Mouse (Mus musculus): ENCODE results near the gene Adgrv1. TPM values are rescaled to one million over a fixed set of nuclear protein-coding genes. Genes with fewer than 3 reads are reported as not detected.
A peak's percentile ranks its signal among the peaks of the same experiment; 100 is the strongest.

Gene Adgrv1
- polyA plus RNA-seq, 1 experiment from 2014 or later, result 33.7 TPM

DNA sequence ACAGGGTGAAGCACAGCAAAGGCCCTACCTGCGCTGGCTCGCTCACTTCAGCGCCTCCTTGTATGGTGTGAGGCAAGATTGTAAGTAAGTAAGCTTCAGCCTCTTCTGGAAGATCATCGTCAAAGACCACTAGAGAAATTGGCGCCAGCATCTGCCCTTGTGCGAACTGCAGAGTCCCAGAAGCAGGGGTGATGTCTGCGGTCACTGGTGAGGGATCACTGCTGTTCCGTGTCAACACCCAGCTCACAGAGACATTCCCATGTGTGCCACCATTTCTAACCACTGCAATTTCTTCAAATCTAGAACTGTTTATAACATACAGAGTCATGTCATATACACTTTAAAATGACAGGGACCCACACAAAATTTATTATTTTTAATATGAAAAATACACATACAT lies 54.3 kb downstream of the Adgrv1 start:
- no peak for ATAC-seq (ENCODE audit: low FRiP score, low read depth)
- peaks cover 8% of the 10 kb centered on the region; the same call in 1 of the 2 replicates for H3K36me3 ChIP-seq
- H3K27ac ChIP-seq, result no peak overlapping the region
- no peak overlapping the region for H3K4me3 ChIP-seq
- H3K4me2 ChIP-seq (replicated peaks), result no peak overlapping the region
- no peaks in the 10 kb centered on the region for H3K27me3 ChIP-seq (replicated peaks)
- H3K9ac ChIP-seq, result no peak overlapping the region
- no peaks in the 10 kb centered on the region for H3K4me1 ChIP-seq
- WGBS, result 95% methylated on average over 8 of the region's 8 CpGs
- no peaks in the 10 kb centered on the region for H3K9me3 ChIP-seq

- Histone ChIP-seq H3K4me1 (peaks cover 7% of the 10 kb centered on the region), H3K9ac (no peak overlapping the region), H3K9me3 (no peaks in the 10 kb centered on the region), H3K4me2 (replicated peaks) (peak overlapping the region; percentile 49), H3K27me3 (replicated peaks) (no peaks in the 10 kb centered on the region), H3K36me3 (no peaks in the 10 kb centered on the region), H3K27ac (no peak overlapping the region), H3K4me3 (no peak overlapping the region)
- ATAC-seq (ENCODE audit: low FRiP score, low read depth), result peak; percentile 83
- 32% methylated on average over 12 of the region's 12 CpGs for WGBS
Observed at GRCm38 (mm10) chr13:81570241-81570821, 62.6 kb downstream of the Adgrv1 start.

DNA sequence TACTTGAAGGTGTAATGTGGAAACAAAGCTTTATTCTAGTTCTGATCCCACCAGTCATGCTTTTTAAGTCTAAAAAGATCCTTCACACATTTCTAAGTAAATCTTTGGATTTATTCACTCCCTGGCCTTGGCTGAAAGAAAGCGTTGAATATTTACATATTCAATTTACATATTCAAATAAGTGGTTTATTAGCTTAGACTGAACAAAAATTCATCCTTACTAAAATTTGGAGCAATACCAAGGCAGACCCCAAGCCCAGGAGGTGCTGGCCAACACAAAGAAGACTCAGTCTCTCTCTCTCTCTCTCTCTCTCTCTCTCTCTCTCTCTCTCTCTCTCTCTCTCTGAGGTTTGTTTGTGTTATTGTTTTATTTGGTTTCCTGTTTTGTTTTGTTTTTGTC lies 82.9 kb downstream of the Adgrv1 start:
- 90% methylated on average over 1 of the region's 1 CpGs for WGBS
- ATAC-seq (ENCODE audit: low FRiP score, low read depth), result no peak
- Histone ChIP-seq H3K9me3 (no peaks in the 10 kb centered on the region), H3K4me3 (no peak overlapping the region), H3K4me2 (replicated peaks) (no peak overlapping the region), H3K27me3 (replicated peaks) (no peaks in the 10 kb centered on the region), H3K4me1 (no peaks in the 10 kb centered on the region), H3K27ac (no peak overlapping the region), H3K9ac (no peak overlapping the region), H3K36me3 (no peaks in the 10 kb centered on the region; the same call in 1 of the 2 replicates)

DNA sequence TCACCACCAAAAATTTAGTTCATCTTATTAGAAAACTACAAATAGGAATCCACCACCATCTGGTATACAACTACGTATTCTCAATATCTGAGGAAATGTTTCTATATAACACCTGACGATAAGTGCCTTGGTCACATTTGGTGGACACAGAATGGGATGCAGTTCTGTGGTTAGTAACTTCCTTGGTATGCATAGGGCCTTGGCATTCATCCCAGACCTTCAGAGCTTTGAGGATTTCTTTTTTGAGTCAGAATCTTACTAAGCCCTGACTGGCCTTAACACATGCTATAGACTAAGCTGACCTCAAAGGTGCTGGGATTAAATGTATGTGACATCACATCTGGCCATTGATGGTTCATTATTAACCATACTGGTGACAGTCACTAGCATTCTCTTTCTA lies 98.0 kb downstream of the Adgrv1 start:
- no peak overlapping the region for H3K27ac ChIP-seq
- no peaks in the 10 kb centered on the region for H3K9me3 ChIP-seq

DNA sequence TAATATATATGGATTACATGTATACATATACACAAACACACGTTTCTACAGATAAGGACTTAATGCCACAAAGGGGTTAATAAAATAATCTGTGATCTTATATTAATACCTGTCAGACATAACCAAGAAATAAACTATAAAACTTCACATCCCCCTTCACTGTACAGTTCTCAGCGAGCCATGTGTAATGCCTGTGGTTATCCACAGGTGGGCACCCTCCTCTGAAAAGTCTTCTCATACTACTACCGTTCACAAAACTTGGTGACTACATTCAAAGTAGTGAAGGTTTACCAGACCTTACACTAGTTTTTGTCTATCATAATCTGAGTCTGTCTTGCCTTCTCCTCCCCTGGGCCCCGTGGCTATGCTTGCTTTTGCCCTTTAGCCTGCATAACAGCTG lies 106.3 kb downstream of the Adgrv1 start:
- no peak overlapping the region for H3K4me2 ChIP-seq (replicated peaks)
- no peaks in the 10 kb centered on the region for H3K4me1 ChIP-seq
- H3K27ac ChIP-seq, result no peak overlapping the region
- no peaks in the 10 kb centered on the region; the same call in 1 of the 2 replicates for H3K36me3 ChIP-seq
- H3K9ac ChIP-seq, result no peak overlapping the region
- no peaks in the 10 kb centered on the region for H3K9me3 ChIP-seq
- H3K4me3 ChIP-seq, result no peak overlapping the region
- ATAC-seq (ENCODE audit: low FRiP score, low read depth), result peak; percentile 41; the same call in 1 of the 2 replicates
- no peaks in the 10 kb centered on the region for H3K27me3 ChIP-seq (replicated peaks)
- WGBS, result 69% methylated on average over 4 of the region's 4 CpGs

More for the DNA sequence above, 98.0 kb downstream of the Adgrv1 start:
- no peak overlapping the region for H3K4me3 ChIP-seq
- no peaks in the 10 kb centered on the region for H3K27me3 ChIP-seq (replicated peaks)
- H3K4me1 ChIP-seq, result no peaks in the 10 kb centered on the region
- H3K9ac ChIP-seq, result no peak overlapping the region
- H3K4me2 ChIP-seq (replicated peaks), result no peak overlapping the region
- WGBS, result 99% methylated on average over 2 of the region's 2 CpGs
- peaks cover 13% of the 10 kb centered on the region; the same call in 1 of the 2 replicates for H3K36me3 ChIP-seq
- no peak for ATAC-seq (ENCODE audit: low FRiP score, low read depth)

- Histone ChIP-seq H3K27me3 (replicated peaks) (no peaks in the 10 kb centered on the region), H3K9ac (no peak overlapping the region), H3K4me1 (no peaks in the 10 kb centered on the region), H3K27ac (no peak overlapping the region), H3K4me2 (replicated peaks) (no peak overlapping the region), H3K9me3 (no peaks in the 10 kb centered on the region), H3K4me3 (no peak overlapping the region), H3K36me3 (peaks cover 14% of the 10 kb centered on the region; the same call in 1 of the 2 replicates)
- 85% methylated on average over 7 of the region's 7 CpGs for WGBS
- ATAC-seq (ENCODE audit: low FRiP score, low read depth), result no peak
Observed at GRCm38 (mm10) chr13:81510142-81510541, 122.8 kb downstream of the Adgrv1 start.

- H3K4me3 ChIP-seq, result no peak overlapping the region
- ATAC-seq (ENCODE audit: low FRiP score, low read depth), result no peak
- no peak overlapping the region for H3K4me2 ChIP-seq (replicated peaks)
- peaks cover 12% of the 10 kb centered on the region; the same call in 1 of the 2 replicates for H3K36me3 ChIP-seq
- no peaks in the 10 kb centered on the region for H3K27me3 ChIP-seq (replicated peaks)
- H3K9me3 ChIP-seq, result no peaks in the 10 kb centered on the region
- no peak overlapping the region for H3K27ac ChIP-seq
- H3K4me1 ChIP-seq, result no peaks in the 10 kb centered on the region
- no peak overlapping the region for H3K9ac ChIP-seq
- WGBS, result 73% methylated on average over 3 of the region's 3 CpGs
Observed at GRCm38 (mm10) chr13:81497035-81497434, 135.9 kb downstream of the Adgrv1 start.

DNA sequence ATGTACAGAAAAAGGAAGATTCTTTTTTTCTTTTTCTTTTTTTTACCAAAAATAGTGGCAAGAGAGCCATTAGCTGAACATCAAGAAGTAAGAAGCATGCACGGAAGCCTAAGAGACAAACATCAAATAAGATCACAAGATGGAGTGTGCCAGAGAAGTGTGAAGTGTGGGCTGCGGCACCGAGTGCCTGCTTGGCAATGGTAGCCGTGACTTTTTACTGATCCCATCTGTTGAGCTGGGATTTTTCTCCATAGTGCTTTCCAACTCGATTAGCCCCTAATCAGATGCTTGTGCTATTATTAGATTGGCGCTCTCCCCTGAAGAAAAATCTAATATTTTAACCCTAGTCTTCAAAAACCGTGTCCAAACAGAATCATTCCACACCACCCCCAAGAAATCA lies 141.0 kb downstream of the Adgrv1 start:
- Histone ChIP-seq H3K9ac (no peak overlapping the region), H3K27me3 (replicated peaks) (no peaks in the 10 kb centered on the region), H3K36me3 (peaks cover 12% of the 10 kb centered on the region), H3K9me3 (no peaks in the 10 kb centered on the region), H3K27ac (no peak overlapping the region), H3K4me3 (no peak overlapping the region), H3K4me1 (no peaks in the 10 kb centered on the region), H3K4me2 (replicated peaks) (no peak overlapping the region)
- WGBS, result 89% methylated on average over 7 of the region's 7 CpGs
- no peak for ATAC-seq (ENCODE audit: low FRiP score, low read depth)

GRCm38 (mm10) chr13:81486980-81487379 lies 146.0 kb downstream of the Adgrv1 start:
- H3K36me3 ChIP-seq, result peaks cover 10% of the 10 kb centered on the region; the same call in 1 of the 2 replicates
- H3K4me3 ChIP-seq, result no peak overlapping the region
- no peak overlapping the region for H3K4me2 ChIP-seq (replicated peaks)
- no peaks in the 10 kb centered on the region for H3K4me1 ChIP-seq
- no peaks in the 10 kb centered on the region for H3K9me3 ChIP-seq
- no peak for ATAC-seq (ENCODE audit: low FRiP score, low read depth)
- no peak overlapping the region for H3K27ac ChIP-seq
- H3K27me3 ChIP-seq (replicated peaks), result no peaks in the 10 kb centered on the region
- H3K9ac ChIP-seq, result no peak overlapping the region

DNA sequence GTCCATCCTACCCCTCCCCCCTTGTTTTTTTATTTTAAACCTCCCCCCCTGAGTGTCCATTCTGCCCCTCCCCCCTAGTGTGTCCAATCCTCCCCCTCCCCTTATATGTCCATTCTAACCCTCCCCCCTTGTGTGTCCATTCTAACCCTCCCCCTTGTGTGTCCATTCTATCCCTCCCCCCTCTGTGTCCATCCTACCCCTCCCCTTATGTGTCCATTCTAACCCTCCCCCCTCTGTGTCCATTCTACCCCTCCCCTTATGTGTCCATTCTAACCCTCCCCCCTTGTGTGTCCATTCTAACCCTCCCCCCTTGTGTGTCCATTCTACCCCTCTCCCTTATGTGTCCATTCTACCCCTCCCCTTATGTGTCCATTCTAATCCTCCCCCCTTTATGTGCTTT lies 159.2 kb downstream of the Adgrv1 start:
- ATAC-seq (ENCODE audit: low FRiP score, low read depth), result peak; percentile 43; the same call in 1 of the 2 replicates
- Histone ChIP-seq H3K27me3 (replicated peaks) (no peaks in the 10 kb centered on the region), H3K27ac (no peak overlapping the region), H3K4me3 (no peak overlapping the region), H3K4me2 (replicated peaks) (no peak overlapping the region), H3K9me3 (no peaks in the 10 kb centered on the region), H3K9ac (no peak overlapping the region), H3K4me1 (no peaks in the 10 kb centered on the region), H3K36me3 (peaks cover 16% of the 10 kb centered on the region; the same call in 1 of the 2 replicates)

- Histone ChIP-seq H3K27ac (no peak overlapping the region), H3K4me1 (no peaks in the 10 kb centered on the region), H3K4me2 (replicated peaks) (no peak overlapping the region), H3K9me3 (no peaks in the 10 kb centered on the region), H3K27me3 (replicated peaks) (no peaks in the 10 kb centered on the region), H3K36me3 (peaks cover 4% of the 10 kb centered on the region), H3K4me3 (no peak overlapping the region), H3K9ac (no peak overlapping the region)
- WGBS, result 93% methylated on average over 4 of the region's 4 CpGs
- no peak for ATAC-seq (ENCODE audit: low FRiP score, low read depth)
Observed at GRCm38 (mm10) chr13:81466661-81467060, 166.3 kb downstream of the Adgrv1 start.

DNA sequence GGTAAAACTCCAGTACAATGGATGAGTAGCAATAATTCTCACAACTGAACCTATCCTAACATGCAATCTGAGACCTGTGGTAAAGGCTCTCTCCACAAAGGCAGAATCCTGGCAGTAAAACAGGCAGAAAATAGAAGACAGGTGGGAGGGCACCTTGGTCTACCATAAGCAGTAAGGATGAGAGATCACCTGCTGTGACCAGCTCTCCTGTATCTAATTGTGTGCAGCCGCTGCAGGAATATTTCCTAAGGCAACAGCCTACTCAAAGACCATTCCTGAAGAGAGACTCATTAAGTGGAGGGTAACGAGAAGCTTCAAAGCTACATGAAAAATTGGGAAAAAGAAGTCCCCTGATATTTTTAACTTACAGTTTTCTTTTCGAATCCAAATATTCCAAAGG lies 167.2 kb downstream of the Adgrv1 start:
- Histone ChIP-seq H3K4me3 (no peak overlapping the region), H3K9ac (no peak overlapping the region), H3K4me1 (no peaks in the 10 kb centered on the region), H3K27ac (no peak overlapping the region), H3K9me3 (no peaks in the 10 kb centered on the region), H3K4me2 (replicated peaks) (no peak overlapping the region), H3K36me3 (peaks cover 3% of the 10 kb centered on the region), H3K27me3 (replicated peaks) (no peaks in the 10 kb centered on the region)
- 88% methylated on average over 3 of the region's 3 CpGs for WGBS
- ATAC-seq (ENCODE audit: low FRiP score, low read depth), result no peak

- no peak overlapping the region for H3K27ac ChIP-seq
- peak; percentile 81; the same call in 1 of the 2 replicates for ATAC-seq (ENCODE audit: low FRiP score, low read depth)
- no peak overlapping the region for H3K4me2 ChIP-seq (replicated peaks)
- no peaks in the 10 kb centered on the region for H3K4me1 ChIP-seq
- H3K36me3 ChIP-seq, result peaks cover 10% of the 10 kb centered on the region; the same call in 1 of the 2 replicates
- WGBS, result 21% methylated on average over 4 of the region's 4 CpGs
- H3K27me3 ChIP-seq (replicated peaks), result no peaks in the 10 kb centered on the region
- H3K4me3 ChIP-seq, result no peak overlapping the region
- no peaks in the 10 kb centered on the region for H3K9me3 ChIP-seq
- no peak overlapping the region for H3K9ac ChIP-seq
Observed at GRCm38 (mm10) chr13:81449630-81450029, 183.3 kb downstream of the Adgrv1 start.
